15 mouse cellular contexts compared by ENCODE assay signal in the genomic region with DNA sequence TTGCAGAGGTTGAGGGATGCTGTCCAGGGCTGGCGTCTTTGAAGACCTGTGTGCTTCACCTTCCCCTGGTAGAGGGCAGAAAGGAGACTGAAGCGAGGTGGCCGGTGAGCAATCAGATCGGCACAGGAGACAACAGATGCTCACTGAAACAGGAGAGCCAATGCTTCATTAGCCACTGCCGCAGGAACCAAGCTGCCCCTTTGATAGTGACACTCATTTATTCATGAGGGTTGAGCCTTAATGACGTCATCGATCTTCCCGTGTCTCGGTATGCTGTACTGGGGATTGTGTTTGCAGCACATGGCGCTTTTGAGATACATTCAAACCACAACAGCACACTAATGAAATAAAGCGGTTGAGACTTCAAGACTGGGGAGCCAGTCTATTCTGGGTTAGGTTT.
DNase-seq lines count a peak whose midpoint lies in the region; ATAC-seq and TF ChIP-seq lines count a peak whose summit lies in the region.
"Had no signal": no experiment of that assay in that cellular context is flagged by ENCODE, and none has a peak within 500 bp of the region (broad histone marks: within the 10 kb centered on the region; RNA-seq: fewer than 3 reads in every experiment).

No protein-coding gene starts in this region.

- H3K36me3 ChIP-seq in neural tube, embryonic 12.5 days, result peaks cover 4% of the 10 kb centered on the region; the same call in 1 of the 2 replicates
- H3K36me3 ChIP-seq in neural tube, embryonic 15.5 days, result peaks cover 9% of the 10 kb centered on the region
- H3K36me3 ChIP-seq in hindbrain, postnatal 0 days (ENCODE audit: insufficient read depth, low read length), result peaks cover 12% of the 10 kb centered on the region; the same call in 1 of the 2 replicates

- peak; percentile 51 for DNase-seq in embryo, embryonic 10 days (ENCODE audit: low spot score)
- DNase-seq in embryo, embryonic 11 days, result no peak
- DNase-seq in hindbrain, postnatal 0 days (ENCODE audit: low spot score), result peak; percentile 42
- no peak for DNase-seq in yolk sac, embryonic 10.5 days (ENCODE audit: low spot score)
- no peak for DNase-seq in kidney, adult 11 months
- no peak for DNase-seq in ovary, postnatal 14 days (ENCODE audit: low spot score)
- DNase-seq: heart, adult 11 months; heart, postnatal 4 days; kidney, postnatal 25 days; layer of hippocampus, postnatal 36 days; lung, adult 18-20 months; thymus, adult 2 months had no signal

- no peak overlapping the region for H3K4me2 ChIP-seq in neural tube, embryonic 12.5 days (replicated peaks)
- no peak overlapping the region for H3K4me2 ChIP-seq in neural tube, embryonic 15.5 days
- no peak overlapping the region for H3K4me2 ChIP-seq in hindbrain, postnatal 0 days (ENCODE audit: low read depth, low read length)
- H3K4me2 ChIP-seq: limb, embryonic 13.5 days had no signal

- no peak overlapping the region for H3K4me3 ChIP-seq in neural tube, embryonic 12.5 days
- no peak overlapping the region for H3K4me3 ChIP-seq in neural tube, embryonic 15.5 days (replicated peaks)
- H3K4me3 ChIP-seq in hindbrain, postnatal 0 days (ENCODE audit: low read length), result no peak overlapping the region
- H3K4me3 ChIP-seq: limb, embryonic 13.5 days had no signal

- H3K9ac ChIP-seq in neural tube, embryonic 12.5 days, result no peak overlapping the region
- no peak overlapping the region for H3K9ac ChIP-seq in neural tube, embryonic 15.5 days (replicated peaks)
- no peak overlapping the region for H3K9ac ChIP-seq in hindbrain, postnatal 0 days (replicated peaks; ENCODE audit: low read length)
- H3K9ac ChIP-seq: limb, embryonic 13.5 days had no signal

- H3K4me1 ChIP-seq in neural tube, embryonic 12.5 days, result peaks cover 5% of the 10 kb centered on the region; the same call in 1 of the 2 replicates
- peaks cover 4% of the 10 kb centered on the region; the same call in 1 of the 2 replicates for H3K4me1 ChIP-seq in neural tube, embryonic 15.5 days
- no peaks in the 10 kb centered on the region for H3K4me1 ChIP-seq in hindbrain, postnatal 0 days (ENCODE audit: insufficient read depth, low read length)

- no peak overlapping the region for H3K27ac ChIP-seq in neural tube, embryonic 12.5 days
- H3K27ac ChIP-seq in neural tube, embryonic 15.5 days (replicated peaks), result no peak overlapping the region
- H3K27ac ChIP-seq in hindbrain, postnatal 0 days, result no peak overlapping the region
- H3K27ac ChIP-seq: limb, embryonic 13.5 days had no signal

- TF ChIP-seq CTCF in hindbrain, postnatal 0 days (IDR thresholded peaks at IDR 0.05; ENCODE audit: low read depth), result no peak

- no peaks in the 10 kb centered on the region for H3K27me3 ChIP-seq in neural tube, embryonic 12.5 days (replicated peaks)
- H3K27me3 ChIP-seq in neural tube, embryonic 15.5 days (replicated peaks), result no peaks in the 10 kb centered on the region
- H3K27me3 ChIP-seq in hindbrain, postnatal 0 days (ENCODE audit: insufficient read depth, low read length), result no peaks in the 10 kb centered on the region
- H3K27me3 ChIP-seq: limb, embryonic 13.5 days had no signal

- WGBS in neural tube, embryonic 12.5 days, result 44% methylated on average over 11 of the region's 11 CpGs
- WGBS in neural tube, embryonic 15.5 days, result 42% methylated on average over 11 of the region's 11 CpGs
- 40% methylated on average over 11 of the region's 11 CpGs for WGBS in hindbrain, postnatal 0 days

- no peaks in the 10 kb centered on the region for H3K9me3 ChIP-seq in neural tube, embryonic 12.5 days
- H3K9me3 ChIP-seq in neural tube, embryonic 15.5 days (replicated peaks), result no peaks in the 10 kb centered on the region
- no peaks in the 10 kb centered on the region for H3K9me3 ChIP-seq in hindbrain, postnatal 0 days (ENCODE audit: low read length)
- H3K9me3 ChIP-seq: limb, embryonic 13.5 days had no signal

- ATAC-seq in neural tube, embryonic 12.5 days (ENCODE audit: low FRiP score, low read depth), result peak; percentile 72; the same call in 1 of the 2 replicates
- ATAC-seq in neural tube, embryonic 15.5 days (ENCODE audit: low FRiP score), result no peak
- ATAC-seq in hindbrain, postnatal 0 days, result peak; percentile 66; the same call in 1 of the 2 replicates

Comparison
In these comparisons a context has a peak if more than half of its experiments do, and no peak if none do; other contexts are left out.
1. DNase-seq: peak in embryo, embryonic 10 days (single experiment) and hindbrain, postnatal 0 days (single experiment); none in embryo, embryonic 11 days (single experiment), yolk sac, embryonic 10.5 days (single experiment), kidney, adult 11 months (single experiment) and ovary, postnatal 14 days (single experiment).